Mouse (Mus musculus): ENCODE data around the gene Aen. TPM values are rescaled to one million over a fixed set of nuclear protein-coding genes. Genes with fewer than 3 reads are reported as not detected.

The Aen gene
- polyA plus RNA-seq (2015; fragmentation: Nextera tagmentation; extraction: Ambion mirVana) = 15.1 and 15.9 TPM in 2 replicates

DNA sequence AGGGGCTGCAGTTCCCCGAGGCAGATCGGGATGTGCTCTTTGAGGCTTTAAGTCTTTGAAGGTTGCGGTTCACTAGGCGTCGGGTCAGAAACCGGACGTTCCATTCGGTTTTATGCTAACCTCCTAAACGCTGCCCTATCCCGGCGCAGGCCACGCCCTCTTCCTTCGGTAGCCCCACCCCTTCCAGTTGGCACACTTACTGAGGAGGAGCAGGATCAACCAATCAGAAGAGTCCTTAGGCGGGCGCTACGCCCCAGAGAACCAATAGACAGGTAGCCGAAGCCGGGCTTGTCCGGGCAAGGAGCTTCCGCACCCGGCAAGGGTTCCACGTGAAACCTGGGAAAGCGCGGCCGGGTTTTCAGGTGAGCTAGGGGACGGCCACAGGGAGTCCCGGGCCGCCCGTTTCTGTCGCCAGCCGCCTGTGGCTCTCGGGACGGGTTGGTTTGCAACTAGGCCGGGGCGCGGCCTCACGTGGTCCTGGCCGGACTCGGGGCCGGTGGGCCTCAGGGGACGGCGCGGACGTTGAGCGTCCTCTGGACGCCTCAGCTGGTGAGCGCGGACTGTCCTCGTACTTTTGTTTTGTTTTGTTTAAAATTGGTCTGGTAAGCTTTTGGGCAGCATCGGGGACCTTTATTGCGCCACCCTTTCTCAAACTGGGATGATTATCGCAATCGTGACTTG, at the start of gene Aen:
Gene Aen, plus strand, starts transcription at position 202 of the 681 bp plus-strand sequence.
- Histone ChIP-seq H3K4me2 (ENCODE audit: low read depth, low read length) (peak within 1 kb of the TSS; percentile 94), H3K27ac (ENCODE audit: low read depth) (peak within 1 kb of the TSS; percentile 66; the same call in 1 of the 2 replicates), H3K9ac (replicated peaks) (peak within 1 kb of the TSS; percentile 80), H3K9me3 (ENCODE audit: low read length) (no peaks in the 10 kb centered on the region), H3K36me3 (replicated peaks; ENCODE audit: insufficient read depth, low read length) (0 out of 2 replicates have a peak, but pooled peaks cover 3% of the 10 kb centered on the region), H3K4me1 (ENCODE audit: insufficient read depth) (peaks cover 23% of the 10 kb centered on the region), H3K4me3 (ENCODE audit: low read depth, low read length) (peak within 1 kb of the TSS; percentile 86), H3K27me3 (ENCODE audit: insufficient read depth, low read length) (no peaks in the 10 kb centered on the region)
- DNase-seq (peak; percentile 99), ATAC-seq (peak; percentile 99)
- WGBS (ENCODE audit: insufficient replicate concordance) = under 1% methylated on average over 47 of the region's 53 CpGs
- TF ChIP-seq EP300 (IDR thresholded peaks at IDR 0.05; ENCODE audit: low read depth) (peak; percentile 43; the same call in 1 of the 2 replicates), CTCF (IDR thresholded peaks at IDR 0.05; ENCODE audit: low read depth) (no peak)

DNA sequence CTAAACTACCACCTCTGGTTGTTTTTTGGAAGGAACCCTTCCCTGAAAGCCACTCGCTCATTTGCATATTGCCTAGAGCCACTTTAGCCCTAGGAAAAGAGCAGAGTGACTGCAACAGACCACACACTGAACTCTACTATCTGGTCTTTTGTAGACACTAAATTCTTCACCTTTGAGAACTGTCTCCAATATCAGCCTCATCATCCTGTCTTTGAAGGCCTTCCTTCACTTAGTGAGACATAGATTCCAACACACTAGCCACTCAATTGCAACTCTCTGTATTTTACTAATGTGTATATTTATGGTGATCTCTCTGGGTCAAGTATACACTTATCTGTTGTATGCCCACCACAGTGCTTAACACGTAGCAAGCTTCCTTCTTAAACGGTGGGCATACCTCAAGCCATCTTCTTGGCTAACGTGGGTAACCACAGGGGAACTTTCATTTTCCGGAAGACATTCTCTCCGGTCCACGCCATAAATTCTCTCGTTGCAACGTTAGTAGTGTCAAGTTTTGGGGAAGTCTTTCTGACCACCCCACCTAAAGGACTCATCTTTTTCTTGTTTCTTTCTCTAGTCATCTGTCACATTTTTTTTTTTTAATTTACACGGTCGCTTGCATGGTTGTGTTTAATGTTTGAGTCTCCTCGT, 49.5 kb upstream of the Aen start:
- peak overlapping the region; percentile 84 for H3K9ac ChIP-seq (replicated peaks)
- H3K4me2 ChIP-seq (ENCODE audit: low read depth, low read length) = peak overlapping the region; percentile 75
- DNase-seq (no peak), ATAC-seq (no peak)
- TF ChIP-seq CTCF (IDR thresholded peaks at IDR 0.05; ENCODE audit: low read depth) (no peak), EP300 (IDR thresholded peaks at IDR 0.05; ENCODE audit: low read depth) (no peak)
- H3K4me3 ChIP-seq (ENCODE audit: low read depth, low read length) = peak overlapping the region; percentile 84
- no peaks in the 10 kb centered on the region for H3K27me3 ChIP-seq (ENCODE audit: insufficient read depth, low read length)
- H3K9me3 ChIP-seq (ENCODE audit: low read length) = no peaks in the 10 kb centered on the region
- H3K4me1 ChIP-seq (ENCODE audit: insufficient read depth) = peaks cover 12% of the 10 kb centered on the region
- 19% methylated on average over 12 of the region's 12 CpGs for WGBS (ENCODE audit: insufficient replicate concordance)
- peaks cover 23% of the 10 kb centered on the region for H3K36me3 ChIP-seq (replicated peaks; ENCODE audit: insufficient read depth, low read length)
- peak overlapping the region; percentile 89 for H3K27ac ChIP-seq (ENCODE audit: low read depth)

DNA sequence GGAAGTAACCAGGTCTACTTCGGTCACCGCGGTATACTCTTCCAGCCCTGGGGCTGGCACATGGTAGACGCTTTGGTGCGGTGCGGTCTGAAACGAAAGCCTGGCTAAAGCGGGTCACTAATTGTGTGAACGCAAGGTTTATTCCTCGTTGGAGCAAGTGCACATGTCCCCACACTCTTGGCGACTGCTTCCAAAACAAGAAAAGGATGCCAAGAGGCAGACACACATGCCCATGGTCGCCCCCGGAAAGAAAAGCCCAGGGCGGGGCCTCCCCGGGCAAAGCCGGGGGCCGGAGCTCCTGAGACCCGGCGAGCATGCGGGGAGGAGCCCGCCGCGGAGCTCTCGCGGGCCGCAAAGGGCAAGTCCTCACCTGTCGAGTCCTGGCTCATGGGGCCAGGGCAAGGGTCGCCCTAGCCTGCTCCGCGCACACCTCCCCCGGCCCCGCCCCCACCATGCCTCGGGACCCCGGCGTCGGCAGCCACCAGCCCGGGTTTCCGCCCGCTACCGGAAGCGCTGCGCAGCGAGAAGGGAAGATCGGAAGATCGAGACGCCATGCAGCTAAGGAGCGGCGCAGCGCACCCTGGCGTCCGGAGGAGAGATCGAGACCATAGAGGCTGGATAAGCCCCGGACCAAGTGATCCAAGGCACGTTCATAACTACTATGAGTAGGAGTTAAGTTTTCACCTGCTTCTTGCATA, 48.8 kb upstream of the Aen start, which contains the start of gene Det1:
Gene Det1, minus strand, starts transcription at position 527 of the 698 bp plus-strand sequence.
- Histone ChIP-seq H3K27ac (ENCODE audit: low read depth) (peak within 1 kb of the TSS; percentile 89), H3K4me1 (ENCODE audit: insufficient read depth) (peaks cover 12% of the 10 kb centered on the region), H3K36me3 (replicated peaks; ENCODE audit: insufficient read depth, low read length) (peaks cover 19% of the 10 kb centered on the region), H3K9ac (replicated peaks) (peak within 1 kb of the TSS; percentile 84), H3K9me3 (ENCODE audit: low read length) (no peaks in the 10 kb centered on the region), H3K27me3 (ENCODE audit: insufficient read depth, low read length) (no peaks in the 10 kb centered on the region), H3K4me2 (ENCODE audit: low read depth, low read length) (peak within 1 kb of the TSS; percentile 75), H3K4me3 (ENCODE audit: low read depth, low read length) (peak within 1 kb of the TSS; percentile 84)
- TF ChIP-seq CTCF (IDR thresholded peaks at IDR 0.05; ENCODE audit: low read depth) = peak; percentile 98
- 0 out of 2 replicates have a peak, but pooled peaks have one; percentile 2 for TF ChIP-seq EP300 (IDR thresholded peaks at IDR 0.05; ENCODE audit: low read depth)
- DNase-seq (peak; percentile 93), ATAC-seq (peak; percentile 93)
- under 1% methylated on average over 54 of the region's 54 CpGs for WGBS (ENCODE audit: insufficient replicate concordance)

GRCm38 (mm10) chr7:78854051-78854450, 41.6 kb upstream of the Aen start:
- ATAC-seq = no peak
- no peaks in the 10 kb centered on the region for H3K4me1 ChIP-seq (ENCODE audit: insufficient read depth)
- no peak overlapping the region for H3K9ac ChIP-seq (replicated peaks)
- H3K4me2 ChIP-seq (ENCODE audit: low read depth, low read length) = no peak overlapping the region
- TF ChIP-seq EP300 (IDR thresholded peaks at IDR 0.05; ENCODE audit: low read depth) = no peak
- TF ChIP-seq CTCF (IDR thresholded peaks at IDR 0.05; ENCODE audit: low read depth) = no peak
- 38% methylated on average over 4 of the region's 4 CpGs for WGBS (ENCODE audit: insufficient replicate concordance)
- H3K36me3 ChIP-seq (replicated peaks; ENCODE audit: insufficient read depth, low read length) = no peaks in the 10 kb centered on the region
- H3K4me3 ChIP-seq (ENCODE audit: low read depth, low read length) = no peak overlapping the region
- H3K9me3 ChIP-seq (ENCODE audit: low read length) = no peaks in the 10 kb centered on the region
- DNase-seq = no peak
- H3K27me3 ChIP-seq (ENCODE audit: insufficient read depth, low read length) = no peaks in the 10 kb centered on the region
- H3K27ac ChIP-seq (ENCODE audit: low read depth) = no peak overlapping the region

GRCm38 (mm10) chr7:78855044-78855655, 40.5 kb upstream of the Aen start:
- Histone ChIP-seq H3K9me3 (ENCODE audit: low read length) (no peaks in the 10 kb centered on the region), H3K4me3 (ENCODE audit: low read depth, low read length) (no peak overlapping the region), H3K36me3 (replicated peaks; ENCODE audit: insufficient read depth, low read length) (no peaks in the 10 kb centered on the region), H3K4me1 (ENCODE audit: insufficient read depth) (no peaks in the 10 kb centered on the region), H3K4me2 (ENCODE audit: low read depth, low read length) (no peak overlapping the region), H3K9ac (replicated peaks) (no peak overlapping the region), H3K27ac (ENCODE audit: low read depth) (no peak overlapping the region), H3K27me3 (ENCODE audit: insufficient read depth, low read length) (no peaks in the 10 kb centered on the region)
- DNase-seq (no peak), ATAC-seq (no peak)
- WGBS (ENCODE audit: insufficient replicate concordance) = 73% methylated on average over 5 of the region's 5 CpGs
- TF ChIP-seq CTCF (IDR thresholded peaks at IDR 0.05; ENCODE audit: low read depth) (no peak), EP300 (IDR thresholded peaks at IDR 0.05; ENCODE audit: low read depth) (no peak)
